Mouse (Mus musculus): ENCODE results near the gene Mybpc2. TPM values are rescaled to one million over a fixed set of nuclear protein-coding genes. Genes with fewer than 3 reads are reported as not detected.

Mybpc2 gene
- polyA plus RNA-seq, 1 experiment: not detected

DNA sequence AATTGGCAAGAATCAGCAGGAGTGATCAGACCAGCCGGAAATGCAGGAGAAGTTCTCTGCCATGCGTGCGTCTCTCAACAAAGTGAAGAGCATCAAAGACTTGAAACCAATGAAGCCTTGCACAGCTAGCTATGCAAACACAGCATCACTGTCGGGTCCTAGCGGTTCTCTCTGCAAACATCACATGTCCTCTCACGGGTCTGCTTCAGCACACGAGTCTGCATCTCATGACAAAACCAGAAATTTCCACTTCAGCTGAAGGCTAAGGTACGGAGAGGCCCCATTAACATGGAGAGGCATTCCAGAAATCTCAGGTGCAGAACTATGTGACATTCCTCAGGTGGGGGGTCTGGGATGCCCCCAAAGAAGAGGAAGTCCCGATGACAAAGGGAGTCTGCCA lies 44.3 kb upstream of the Mybpc2 start:
- Histone ChIP-seq H3K36me3 (ENCODE audit: control insufficient read depth, insufficient read depth) (no peaks in the 10 kb centered on the region), H3ac (ENCODE audit: control insufficient read depth, insufficient read length, low read depth) (no peak overlapping the region), H3K4me3 (ENCODE audit: insufficient read depth, poor library complexity, severe bottlenecking) (no peak overlapping the region), H3K27me3 (ENCODE audit: control insufficient read depth, insufficient read depth, insufficient read length) (peaks cover 25% of the 10 kb centered on the region), H3K79me3 (ENCODE audit: low read depth) (no peaks in the 10 kb centered on the region), H3K79me2 (ENCODE audit: control insufficient read depth, insufficient read depth) (no peaks in the 10 kb centered on the region)
- TF ChIP-seq CTCF (IDR thresholded peaks at IDR 0.05; ENCODE audit: control insufficient read depth, insufficient read depth, insufficient read length): no peak
- no peak for TF ChIP-seq CEBPB (IDR thresholded peaks at IDR 0.05; ENCODE audit: low read depth)
- TF ChIP-seq USF1 (IDR thresholded peaks at IDR 0.05; ENCODE audit: low read depth): no peak
- no peak for TF ChIP-seq MYOG (IDR thresholded peaks at IDR 0.05; ENCODE audit: control insufficient read depth, extremely low read depth, insufficient read length)
- no peak for TF ChIP-seq MYOD1 (IDR thresholded peaks at IDR 0.05; ENCODE audit: control insufficient read depth, insufficient read length, low read depth)
- no peak for TF ChIP-seq FOSL1 (IDR thresholded peaks at IDR 0.05; ENCODE audit: insufficient read depth, low read length, poor library complexity, severe bottlenecking)
- no peak for TF ChIP-seq MAX (IDR thresholded peaks at IDR 0.05)

- TF ChIP-seq MYOD1 (IDR thresholded peaks at IDR 0.05; ENCODE audit: control insufficient read depth, insufficient read length, low read depth) (no peak), MYOG (IDR thresholded peaks at IDR 0.05; ENCODE audit: control insufficient read depth, extremely low read depth, insufficient read length) (no peak), CEBPB (IDR thresholded peaks at IDR 0.05; ENCODE audit: low read depth) (no peak), FOSL1 (IDR thresholded peaks at IDR 0.05; ENCODE audit: insufficient read depth, low read length, poor library complexity, severe bottlenecking) (no peak), CTCF (IDR thresholded peaks at IDR 0.05; ENCODE audit: control insufficient read depth, insufficient read depth, insufficient read length) (no peak), MAX (IDR thresholded peaks at IDR 0.05) (no peak)
- Histone ChIP-seq H3K27me3 (ENCODE audit: control insufficient read depth, insufficient read depth, insufficient read length) (peaks cover 11% of the 10 kb centered on the region), H3K79me3 (ENCODE audit: low read depth) (no peaks in the 10 kb centered on the region), H3ac (ENCODE audit: control insufficient read depth, insufficient read length, low read depth) (no peak overlapping the region), H3K4me3 (ENCODE audit: insufficient read depth, poor library complexity, severe bottlenecking) (no peak overlapping the region), H3K79me2 (ENCODE audit: control insufficient read depth, insufficient read depth) (no peaks in the 10 kb centered on the region), H3K36me3 (ENCODE audit: control insufficient read depth, insufficient read depth) (no peaks in the 10 kb centered on the region)
Observed at GRCm38 (mm10) chr7:44565414-44565813, 41.0 kb upstream of the Mybpc2 start.

DNA sequence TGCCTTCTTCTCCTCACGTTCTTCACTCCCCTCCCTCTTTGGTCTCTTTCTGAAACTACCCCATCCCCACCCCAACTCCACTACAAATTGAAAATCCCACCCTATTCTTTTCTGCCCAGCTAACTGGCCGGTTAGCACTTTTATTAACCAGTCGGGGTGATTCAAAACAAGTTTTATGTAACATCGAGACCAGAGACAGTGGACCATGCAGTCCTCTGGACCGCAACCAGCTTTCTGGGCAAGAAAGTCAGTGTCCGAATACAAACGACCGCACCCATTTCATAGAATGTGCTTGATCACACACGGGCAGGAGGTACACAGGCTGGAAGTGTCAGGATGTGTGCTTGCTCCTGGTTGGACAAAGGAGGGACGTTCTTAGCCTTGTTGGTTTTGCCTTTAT lies 40.0 kb upstream of the Mybpc2 start:
- H3K4me3 ChIP-seq (ENCODE audit: insufficient read depth, poor library complexity, severe bottlenecking): no peak overlapping the region
- TF ChIP-seq MYOD1 (IDR thresholded peaks at IDR 0.05; ENCODE audit: control insufficient read depth, insufficient read length, low read depth): no peak
- no peak for TF ChIP-seq FOSL1 (IDR thresholded peaks at IDR 0.05; ENCODE audit: insufficient read depth, low read length, poor library complexity, severe bottlenecking)
- TF ChIP-seq CTCF (IDR thresholded peaks at IDR 0.05; ENCODE audit: control insufficient read depth, insufficient read depth, insufficient read length): no peak
- TF ChIP-seq USF1 (IDR thresholded peaks at IDR 0.05; ENCODE audit: low read depth): no peak
- TF ChIP-seq MAX (IDR thresholded peaks at IDR 0.05): no peak
- TF ChIP-seq CEBPB (IDR thresholded peaks at IDR 0.05; ENCODE audit: low read depth): no peak
- no peak for TF ChIP-seq MYOG (IDR thresholded peaks at IDR 0.05; ENCODE audit: control insufficient read depth, extremely low read depth, insufficient read length)

DNA sequence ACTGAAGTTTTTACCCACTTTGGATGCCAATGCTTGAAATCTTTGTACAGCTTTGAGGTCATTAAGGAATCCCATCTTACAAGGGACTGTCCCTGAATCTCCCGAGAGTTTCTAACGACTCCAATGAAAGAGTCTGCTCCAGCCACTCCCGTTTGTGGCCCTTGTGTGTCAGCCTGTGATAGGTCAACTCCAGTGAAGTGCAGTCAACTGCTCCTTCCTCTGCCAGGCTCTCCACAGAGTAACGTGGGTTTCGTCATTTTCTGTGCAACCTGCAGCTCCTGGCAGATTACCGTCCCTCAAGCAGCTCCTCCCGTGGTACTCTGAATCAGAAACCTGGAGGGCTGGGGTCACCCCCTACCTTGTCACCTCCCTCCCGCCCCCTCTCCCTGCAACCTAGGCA lies 38.8 kb upstream of the Mybpc2 start:
- Histone ChIP-seq H3K79me2 (ENCODE audit: control insufficient read depth, insufficient read depth) (no peaks in the 10 kb centered on the region), H3K36me3 (ENCODE audit: control insufficient read depth, insufficient read depth) (no peaks in the 10 kb centered on the region), H3ac (ENCODE audit: control insufficient read depth, insufficient read length, low read depth) (no peak overlapping the region), H3K27me3 (ENCODE audit: control insufficient read depth, insufficient read depth, insufficient read length) (peaks cover 11% of the 10 kb centered on the region), H3K4me3 (ENCODE audit: insufficient read depth, poor library complexity, severe bottlenecking) (no peak overlapping the region), H3K79me3 (ENCODE audit: low read depth) (no peaks in the 10 kb centered on the region)
- TF ChIP-seq USF1 (IDR thresholded peaks at IDR 0.05; ENCODE audit: low read depth) (no peak), CTCF (IDR thresholded peaks at IDR 0.05; ENCODE audit: control insufficient read depth, insufficient read depth, insufficient read length) (no peak), MYOG (IDR thresholded peaks at IDR 0.05; ENCODE audit: control insufficient read depth, extremely low read depth, insufficient read length) (no peak), MYOD1 (IDR thresholded peaks at IDR 0.05; ENCODE audit: control insufficient read depth, insufficient read length, low read depth) (no peak), CEBPB (IDR thresholded peaks at IDR 0.05; ENCODE audit: low read depth) (no peak), MAX (IDR thresholded peaks at IDR 0.05) (no peak), FOSL1 (IDR thresholded peaks at IDR 0.05; ENCODE audit: insufficient read depth, low read length, poor library complexity, severe bottlenecking) (no peak)

More for the DNA sequence above, 40.0 kb upstream of the Mybpc2 start:
- H3K79me3 ChIP-seq (ENCODE audit: low read depth): no peaks in the 10 kb centered on the region
- no peak overlapping the region for H3ac ChIP-seq (ENCODE audit: control insufficient read depth, insufficient read length, low read depth)
- no peaks in the 10 kb centered on the region for H3K79me2 ChIP-seq (ENCODE audit: control insufficient read depth, insufficient read depth)
- H3K27me3 ChIP-seq (ENCODE audit: control insufficient read depth, insufficient read depth, insufficient read length): peaks cover 11% of the 10 kb centered on the region
- H3K36me3 ChIP-seq (ENCODE audit: control insufficient read depth, insufficient read depth): no peaks in the 10 kb centered on the region

DNA sequence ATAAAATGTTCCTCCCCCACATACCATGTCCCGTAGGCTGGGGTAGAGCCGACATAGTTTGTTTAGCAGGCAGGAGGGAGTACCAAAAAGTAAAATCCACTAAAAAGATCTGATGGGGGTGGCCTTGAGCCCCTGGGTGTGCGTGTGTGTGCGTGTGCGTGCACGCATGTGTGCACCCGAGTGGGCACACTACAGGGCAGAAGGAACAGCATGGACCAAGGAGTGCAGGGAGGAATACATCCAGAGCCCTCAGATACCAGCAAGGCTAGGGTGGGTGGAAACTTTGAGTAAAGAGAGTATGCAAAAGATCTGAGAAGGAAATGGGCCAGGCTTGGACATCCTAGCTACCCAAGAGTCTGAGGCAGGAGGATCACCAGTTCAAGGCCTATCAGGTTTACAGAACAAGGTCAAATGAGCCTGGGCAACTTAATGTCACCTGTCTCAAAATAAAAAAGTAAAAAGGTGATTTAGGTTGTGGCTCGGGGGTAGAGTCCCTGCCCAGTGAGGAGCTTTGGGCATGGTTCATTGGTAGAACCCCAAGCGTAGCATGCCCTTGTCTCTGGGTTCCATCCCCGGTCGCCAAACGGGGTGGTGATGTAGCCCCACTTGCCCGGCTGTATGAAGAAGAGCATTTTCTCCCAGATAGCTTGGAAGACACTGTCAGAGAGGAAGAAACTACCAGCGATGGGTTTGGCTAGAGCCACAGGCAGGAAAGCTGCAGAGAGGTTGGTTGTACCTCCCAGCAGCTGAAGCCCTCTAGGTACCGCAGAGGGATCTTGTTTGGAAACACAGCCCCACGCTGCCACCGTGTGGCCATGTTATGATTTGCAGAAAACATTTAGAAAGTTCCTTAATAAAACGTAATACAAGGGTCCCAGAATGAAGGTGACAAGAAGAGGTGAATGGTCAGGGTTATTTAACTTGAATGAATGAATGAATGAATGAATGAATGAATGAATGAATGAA lies 36.3 kb upstream of the Mybpc2 start:
- Histone ChIP-seq H3K79me2 (ENCODE audit: control insufficient read depth, insufficient read depth) (no peaks in the 10 kb centered on the region), H3K27me3 (ENCODE audit: control insufficient read depth, insufficient read depth, insufficient read length) (peaks cover 8% of the 10 kb centered on the region), H3K79me3 (ENCODE audit: low read depth) (no peaks in the 10 kb centered on the region), H3K4me3 (ENCODE audit: insufficient read depth, poor library complexity, severe bottlenecking) (no peak overlapping the region), H3ac (ENCODE audit: control insufficient read depth, insufficient read length, low read depth) (no peak overlapping the region), H3K36me3 (ENCODE audit: control insufficient read depth, insufficient read depth) (no peaks in the 10 kb centered on the region)
- TF ChIP-seq CTCF (IDR thresholded peaks at IDR 0.05; ENCODE audit: control insufficient read depth, insufficient read depth, insufficient read length): peak; percentile 11
- no peak for TF ChIP-seq MAX (IDR thresholded peaks at IDR 0.05)
